Mouse (Mus musculus): ENCODE data around the gene Asb6. TPM values are rescaled to one million over a fixed set of nuclear protein-coding genes. Genes with fewer than 3 reads are reported as not detected.

Asb6 gene
- 56.8 and 68.9 TPM in 2 replicates for polyA plus RNA-seq (2012)

GRCm38 (mm10) chr2:30830283-30830795 is at the start of gene Asb6:
Gene Asb6 (minus strand): TSS chr2:30830333.

GRCm38 (mm10) chr2:30834373-30835022 is 4.4 kb upstream of the Asb6 start, which contains the start of gene Prrx2:
Gene Prrx2 (plus strand): TSS chr2:30834972.

GRCm38 (mm10) chr2:30807648-30808295 is 22.4 kb downstream of the Asb6 start, which contains the start of gene Ntmt1:
Gene Ntmt1 (plus strand): TSS chr2:30807826.

GRCm38 (mm10) chr2:30803604-30804003 is 26.5 kb downstream of the Asb6 start, which contains the start of gene 1700001O22Rik:
Gene 1700001O22Rik (minus strand): TSS chr2:30803661.

Other genes with a start within 250 kb of the Asb6 start
- gene Cstad, start 235.3 kb downstream of the Asb6 start, polyA plus RNA-seq (2012): not detected in 2 replicates
- 0.63 and 1.6 TPM in 2 replicates for gene 1700001O22Rik, start 26.7 kb downstream of the Asb6 start, polyA plus RNA-seq (2012)
- 42.2 and 43.2 TPM in 2 replicates for gene Ntmt1, start 22.5 kb downstream of the Asb6 start, polyA plus RNA-seq (2012)
- 0.14 TPM in 1 of 2 replicates, not detected in the other for gene Prrx2, start 4.6 kb upstream of the Asb6 start, polyA plus RNA-seq (2012)
- gene Ptges, start 99.5 kb upstream of the Asb6 start, polyA plus RNA-seq (2012): 0.11 and 0.81 TPM in 2 replicates
- gene Tor1b, start 122.6 kb upstream of the Asb6 start, polyA plus RNA-seq (2012): 20.9 and 22.7 TPM in 2 replicates
- gene Tor1a, start 137.6 kb upstream of the Asb6 start, polyA plus RNA-seq (2012): 122 and 199 TPM in 2 replicates
- 17.9 and 30.6 TPM in 2 replicates for gene BC005624, start 151.9 kb upstream of the Asb6 start, polyA plus RNA-seq (2012)
- 7.8 and 8.2 TPM in 2 replicates for gene Usp20, start 151.9 kb upstream of the Asb6 start, polyA plus RNA-seq (2012)